Mouse (Mus musculus) cerebellum, adult 2 months (tissue): Measurements from ENCODE around the gene Ccdc141.

ENCODE experiments used
- CTCF ChIP-seq: fragments of 200-500 bp; IDR thresholded peaks from 2 replicates; pipeline ENCODE4 v1.5.1; 2011; ENCODE audit warnings: low read depth, mild to moderate bottlenecking, control low read depth, low read length, moderate library complexity, borderline replicate concordance; ENCODE audit not compliant: insufficient read depth
- POLR2A ChIP-seq: fragments of 200-500 bp; IDR thresholded peaks from 2 replicates; pipeline ENCODE4 v1.6.1; 2011; ENCODE audit warnings: low read length, control low read depth, borderline replicate concordance; ENCODE audit not compliant: insufficient read depth

- TF ChIP-seq CTCF: no peak
- no peak for TF ChIP-seq POLR2A
These were observed 23.5 kb downstream of the Ccdc141 start for GRCm38 (mm10) chr2:77146968-77147367.
